Mouse (Mus musculus) hindbrain, embryonic 16.5 days (tissue): Measurements from ENCODE around the gene P2rx7. TPM values are rescaled to one million over a fixed set of nuclear protein-coding genes. Genes with fewer than 3 reads are reported as not detected.

ENCODE experiments used
- microRNA-seq: library from miRNA; unstranded; fragments of <30 nt; microRNA quantifications from one replicate; pipeline ENCODE4, GENCODE M21; 2017
- polyA plus RNA-seq: library from polyadenylated mRNA; unstranded; fragments of >200 nt; fragmentation: Nextera tagmentation; extraction: Ambion mirVana; gene quantifications from 2 replicates; pipeline ENCODE4 v1.2.1, GENCODE M21; 2015

P2rx7 gene
- polyA plus RNA-seq, 1 experiment from 2014 or later, result 6.1 TPM

Small RNAs within 50 kb of the gene (microRNA-seq; reads per million reads assigned to microRNA genes)
- gene Mir8115, result not detected

Other genes with a start within 250 kb of the P2rx7 start
- gene Anapc7, start 222.2 kb upstream of the P2rx7 start, polyA plus RNA-seq, result 47.3 and 51.2 TPM in 2 replicates
- 47.2 and 50.2 TPM in 2 replicates for gene Atp2a2, start 141.7 kb upstream of the P2rx7 start, polyA plus RNA-seq
- 54.5 and 58.0 TPM in 2 replicates for gene Ift81, start 29.4 kb upstream of the P2rx7 start, polyA plus RNA-seq
- gene P2rx4, start 63.6 kb downstream of the P2rx7 start, polyA plus RNA-seq, result 16.7 and 20.8 TPM in 2 replicates
- 68.1 and 69.3 TPM in 2 replicates for gene Camkk2, start 135.5 kb downstream of the P2rx7 start, polyA plus RNA-seq
- gene Anapc5, start 177.4 kb downstream of the P2rx7 start, polyA plus RNA-seq, result 495 and 497 TPM in 2 replicates
- 46.5 and 52.2 TPM in 2 replicates for gene Rnf34, start 206.1 kb downstream of the P2rx7 start, polyA plus RNA-seq